Mouse (Mus musculus) gastrocnemius, postnatal 10 days (tissue): ENCODE measurements at regions not wholly inside any gene's neighbourhood (a gene's known extent, or its start where the extent isn't known, plus 50 kb on each side); places are given as distances from the start of the nearest gene placed in this dataset.
"Not testable (repeated sequence)": the region's sequence is repeated elsewhere in the genome, so short reads cannot be mapped to it uniquely, and the experiment has no call there.

Experiments
- DNase-seq: peaks from one replicate; pipeline ENCODE4 v3.0.0; 2021; ENCODE audit warnings: mixed read lengths

DNA sequence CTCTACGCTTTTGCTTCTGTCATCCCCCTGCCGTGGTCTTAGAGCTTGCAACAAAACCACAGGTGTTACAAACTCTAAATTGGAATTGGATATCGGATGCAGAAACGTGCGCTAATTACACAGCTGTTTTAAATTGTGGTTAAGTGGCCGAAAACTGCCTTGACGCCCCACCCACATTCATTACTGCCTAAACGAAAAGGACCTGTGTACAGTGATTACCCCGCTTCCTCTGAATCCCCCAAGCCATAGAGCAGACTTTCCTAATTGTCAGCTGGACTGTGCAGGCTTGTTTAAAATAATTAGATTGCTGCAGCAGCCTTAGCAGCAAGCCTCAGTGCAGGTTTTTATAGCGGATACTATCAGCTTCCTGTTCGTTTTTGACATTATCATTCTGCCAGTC, 94.7 kb downstream of the Cxxc4 start:
- no peak for DNase-seq

DNA sequence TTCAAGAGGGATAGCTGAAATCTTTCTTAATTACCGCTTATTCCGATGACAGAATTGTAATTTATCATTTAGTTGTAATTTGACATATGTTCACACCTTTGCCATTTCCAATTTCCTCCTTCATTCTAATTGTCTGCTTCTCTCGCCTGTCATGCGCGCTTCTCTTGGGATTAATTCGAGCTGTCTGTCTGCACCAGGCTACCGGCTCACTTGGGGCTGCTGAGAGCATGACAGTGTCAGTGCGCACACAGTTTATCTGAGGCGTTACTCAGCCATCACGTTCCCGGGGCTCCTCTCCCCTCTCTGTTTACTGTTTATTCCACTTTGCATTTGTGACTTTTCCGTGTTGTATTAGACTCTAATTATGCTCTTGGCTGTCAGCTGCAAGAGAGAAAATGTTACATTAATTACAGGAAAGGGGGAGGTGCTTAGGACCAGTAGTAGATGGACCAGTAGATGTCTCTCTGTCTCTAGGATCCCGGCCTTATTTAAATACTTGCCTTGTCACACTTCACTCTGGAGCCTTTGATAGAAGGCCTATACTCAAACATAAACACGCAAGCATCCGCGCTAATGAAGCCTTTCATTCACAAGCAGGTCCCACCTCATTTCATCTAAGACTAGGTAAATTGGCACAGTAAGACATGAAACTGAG, 95.3 kb downstream of the Cxxc4 start:
- no peak for DNase-seq

DNA sequence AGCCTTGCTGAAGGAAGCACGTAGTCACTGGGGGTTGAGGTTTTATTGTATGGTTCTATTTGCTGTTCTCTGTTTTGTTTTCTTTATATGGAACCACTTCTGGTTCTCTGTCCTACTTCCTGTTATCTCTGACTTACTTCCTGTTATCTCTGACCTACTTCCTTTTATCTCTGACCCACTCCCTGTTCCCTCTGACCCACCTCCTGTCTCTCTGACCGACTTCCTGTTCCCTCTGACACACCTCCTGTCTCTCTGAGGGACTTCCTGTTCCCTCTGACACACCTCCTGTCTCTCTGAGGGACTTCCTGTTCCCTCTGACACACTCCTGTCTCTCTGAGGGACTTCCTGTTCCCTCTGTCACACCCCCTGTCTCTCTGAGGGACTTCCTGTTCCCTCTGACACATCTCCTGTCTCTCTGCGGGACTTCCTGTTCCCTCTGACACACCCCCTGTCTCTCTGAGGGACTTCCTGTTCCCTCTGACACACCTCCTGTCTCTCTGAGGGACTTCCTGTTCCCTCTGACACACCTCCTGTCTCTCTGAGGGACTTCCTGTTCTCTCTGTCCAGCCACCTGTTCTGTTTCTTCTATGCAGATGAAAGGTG, 102.9 kb downstream of the Cxxc4 start:
- not testable (repeated sequence) for DNase-seq

DNA sequence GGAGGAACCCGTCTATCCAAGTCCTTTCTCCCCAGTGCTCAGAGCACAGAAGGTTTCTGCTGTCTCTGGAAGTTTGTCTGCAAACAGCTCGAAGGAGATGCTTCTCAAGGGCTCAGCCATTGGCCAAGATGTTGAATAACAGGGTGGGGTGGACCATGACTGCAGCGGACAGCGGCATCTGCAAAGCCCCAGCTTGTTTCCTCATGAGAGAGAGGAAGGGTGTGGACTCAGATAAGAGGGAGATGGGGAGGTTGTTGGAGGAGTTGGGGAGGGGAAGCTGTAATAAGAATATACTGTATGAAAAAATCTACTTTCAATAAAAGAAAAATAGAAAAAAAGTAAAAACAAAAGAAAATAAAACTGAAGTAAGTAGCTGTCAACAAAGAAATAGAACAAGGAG, 129.7 kb downstream of the Cxxc4 start:
- no peak for DNase-seq

DNA sequence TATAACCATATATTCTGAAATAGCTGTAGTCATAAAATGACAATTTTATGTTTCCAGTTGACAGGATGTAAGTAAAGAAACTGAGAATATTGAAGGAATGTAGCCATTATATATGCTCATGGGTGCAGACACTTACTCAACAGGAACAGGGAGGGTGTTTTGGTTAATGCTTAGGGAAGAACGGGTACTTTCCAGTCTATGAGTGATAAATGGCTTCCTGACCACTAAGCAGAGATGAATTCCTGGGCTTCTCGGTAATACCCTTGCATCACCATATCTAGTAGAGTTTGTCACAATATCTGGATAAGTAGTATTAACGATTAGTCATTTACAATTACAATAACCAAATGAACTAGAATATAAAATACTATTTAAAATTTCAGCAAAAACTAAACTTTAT, 130.5 kb downstream of the Cxxc4 start:
- DNase-seq, result no peak

DNA sequence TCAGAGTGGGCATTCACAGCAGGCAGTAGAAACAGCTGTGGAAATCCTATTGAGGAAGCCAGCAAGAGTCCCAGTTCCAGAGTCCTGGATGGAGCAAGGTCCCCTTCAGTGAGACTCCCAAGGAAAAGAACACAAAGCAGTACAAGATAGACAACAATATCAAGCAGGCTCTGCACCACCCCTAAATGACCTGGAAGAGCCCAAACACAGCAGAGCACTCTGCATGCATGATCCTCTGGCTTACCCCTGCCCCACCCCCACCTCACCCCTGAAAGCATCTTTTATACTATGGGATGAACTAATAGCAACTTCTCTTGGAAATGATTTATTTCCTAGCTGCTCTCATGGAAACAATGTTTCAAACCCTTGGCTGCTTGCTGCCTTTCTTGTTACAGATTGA, 132.3 kb downstream of the Cxxc4 start:
- no peak for DNase-seq

DNA sequence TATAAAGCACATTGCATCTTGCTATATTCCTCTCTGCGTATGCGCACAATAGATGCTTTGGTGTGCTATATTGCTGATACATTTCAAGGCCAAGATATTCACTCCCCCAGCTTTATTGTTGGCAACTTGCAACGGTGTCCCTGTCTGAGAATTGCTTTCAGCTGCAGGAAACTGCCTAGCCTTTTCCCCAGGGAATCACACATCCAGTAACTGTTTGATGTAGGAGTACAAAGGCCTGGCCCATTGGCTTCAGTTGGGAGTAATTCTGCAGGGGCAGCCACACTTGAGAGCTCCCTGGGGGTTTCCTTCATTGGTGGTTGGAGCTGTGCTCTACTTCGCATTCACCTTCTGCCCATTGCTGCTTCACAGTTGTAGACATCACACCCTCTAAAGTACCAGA, 132.8 kb downstream of the Cxxc4 start:
- DNase-seq, result no peak

DNA sequence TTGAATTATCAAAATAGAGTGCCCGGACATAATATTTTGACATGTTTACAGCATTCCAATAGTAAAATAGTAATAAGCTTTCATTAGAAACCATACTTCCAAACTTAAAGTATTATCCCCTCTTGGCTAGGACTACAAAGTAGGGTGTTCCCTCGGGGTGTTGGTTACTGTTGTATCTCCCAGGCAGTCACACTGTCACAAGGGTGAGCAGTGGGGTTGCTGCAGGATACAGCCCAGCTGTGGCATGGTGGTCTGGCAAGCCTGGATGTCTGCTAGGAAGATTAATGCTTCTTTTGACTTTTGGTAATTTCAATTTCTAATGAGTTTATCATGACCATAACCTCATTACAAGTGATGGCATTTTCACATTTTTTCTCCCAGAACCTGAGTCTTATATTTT, 143.3 kb downstream of the Cxxc4 start:
- no peak for DNase-seq

DNA sequence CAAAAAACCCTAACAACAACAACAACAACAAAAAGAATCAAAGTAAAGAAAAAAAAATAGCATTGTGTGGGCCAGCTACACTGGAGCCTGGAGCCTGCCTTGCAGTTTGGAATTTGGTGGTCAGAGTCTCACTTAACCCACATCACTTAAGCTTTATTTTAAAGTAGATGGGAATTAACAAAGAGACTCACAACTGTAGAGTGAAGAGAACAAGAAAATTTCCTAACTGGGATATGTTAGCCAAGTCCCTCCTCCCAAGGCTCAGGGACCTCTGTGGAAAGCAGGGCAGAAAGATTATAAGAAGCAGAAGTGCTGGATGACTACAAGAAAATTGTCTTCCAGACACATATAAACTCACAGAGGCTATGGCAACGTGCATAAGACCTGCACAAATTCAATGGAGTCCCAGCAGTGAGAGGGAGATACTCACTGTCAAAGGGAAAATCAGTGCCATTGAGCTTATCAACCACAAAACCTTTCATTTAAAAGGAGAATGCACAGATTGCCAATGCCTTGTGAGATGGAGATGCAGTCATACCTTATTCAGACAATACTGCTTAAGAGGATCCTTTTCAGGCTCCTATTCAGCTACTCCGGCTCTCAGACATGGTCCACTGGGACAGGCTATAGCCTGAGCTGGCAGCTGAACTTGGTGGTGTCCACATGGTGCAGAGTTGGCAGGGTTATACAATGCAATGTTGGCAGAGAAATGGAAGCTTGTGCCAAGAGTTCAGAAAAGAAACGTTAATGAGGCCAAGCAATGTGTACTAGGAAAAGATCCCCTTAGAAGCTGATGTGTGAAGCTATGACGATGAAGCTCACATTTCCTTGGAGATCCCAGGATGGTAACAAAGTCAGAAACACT, 154.4 kb downstream of the Cxxc4 start:
- no peak for DNase-seq

DNA sequence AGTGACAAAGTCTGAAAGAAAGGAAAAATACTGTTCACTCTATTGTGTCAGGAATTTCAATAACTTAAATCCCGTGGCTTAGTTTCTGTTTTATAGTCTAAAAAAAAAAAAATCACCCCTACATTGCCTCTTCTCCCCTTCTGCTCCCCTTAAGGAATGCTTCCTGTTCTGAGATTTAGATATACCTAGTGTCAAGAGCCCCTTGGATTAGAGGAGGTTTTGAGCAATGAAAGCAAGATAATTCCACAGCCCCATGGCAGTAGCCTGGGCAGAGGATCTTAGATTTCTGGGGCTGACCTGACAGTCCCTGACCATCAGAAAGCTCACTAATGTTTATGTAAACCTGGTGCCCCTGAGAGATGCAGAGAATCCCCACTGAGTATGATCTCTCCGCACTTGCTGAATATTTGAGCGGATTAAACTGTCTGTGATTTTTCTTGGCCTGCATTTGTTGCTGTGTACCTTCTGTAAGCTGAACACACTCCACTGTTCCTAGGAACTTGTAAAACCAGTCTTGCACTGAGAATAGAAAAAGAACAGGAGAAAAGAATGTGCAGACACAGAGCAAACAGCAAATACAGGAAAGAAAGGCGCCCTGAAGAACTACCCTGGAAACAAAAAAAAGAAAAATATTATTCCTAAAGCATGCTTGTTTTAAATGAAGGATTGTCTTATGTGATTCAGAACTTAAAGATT, 164.3 kb downstream of the Cxxc4 start:
- DNase-seq, result no peak

DNA sequence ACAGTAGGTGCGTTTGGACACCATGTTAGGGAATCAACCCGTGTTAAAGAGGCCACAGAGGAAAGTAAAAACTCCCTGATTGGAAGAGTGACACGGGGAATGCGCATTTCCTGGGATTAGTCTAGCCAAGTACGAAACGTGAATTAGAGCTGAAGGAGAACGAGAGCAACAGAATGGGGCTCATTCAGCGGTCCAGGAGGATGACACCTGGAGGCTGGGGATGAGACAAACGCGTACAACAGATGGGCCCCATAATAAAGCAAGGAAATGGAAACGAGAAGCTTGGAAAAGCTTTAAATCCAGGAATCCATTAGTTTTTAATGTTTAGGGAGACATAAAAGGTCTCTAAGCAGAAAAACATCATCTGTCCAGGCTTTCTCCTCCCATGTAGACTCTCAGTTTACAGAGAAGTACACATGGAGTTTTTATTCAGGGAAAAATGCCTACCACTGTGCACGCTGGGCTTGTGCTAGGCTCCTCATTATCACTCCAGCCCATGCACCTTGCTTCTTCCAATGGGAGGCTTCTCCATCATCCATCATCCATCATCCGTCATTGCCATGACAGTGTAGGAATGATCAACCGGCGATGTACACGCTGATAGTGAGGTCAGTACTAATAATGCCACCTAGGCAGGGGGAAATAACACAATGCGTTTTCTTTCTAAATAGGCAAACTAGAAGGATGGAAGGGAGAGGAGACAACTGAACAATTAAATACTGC, 179.5 kb downstream of the Cxxc4 start:
- no peak for DNase-seq

DNA sequence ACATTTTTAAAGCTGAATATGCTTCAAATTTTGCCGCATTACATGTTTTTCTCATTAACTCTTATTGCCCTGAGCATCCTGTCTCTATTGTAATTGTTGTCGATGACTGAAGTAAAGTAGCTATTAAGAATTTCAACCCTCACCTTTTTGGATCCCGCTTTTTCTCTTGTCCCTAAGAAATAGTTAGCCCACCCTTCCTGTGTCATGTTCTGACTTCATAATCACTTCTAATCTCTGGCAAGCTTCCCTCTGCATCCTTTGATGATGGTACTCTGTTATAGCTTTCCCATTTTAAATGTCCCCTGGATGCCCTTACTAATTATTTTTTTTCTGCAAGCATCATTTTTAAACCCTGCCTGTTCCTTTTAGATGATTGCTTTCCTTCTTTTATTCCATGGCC, 191.3 kb downstream of the Cxxc4 start:
- DNase-seq, result no peak

DNA sequence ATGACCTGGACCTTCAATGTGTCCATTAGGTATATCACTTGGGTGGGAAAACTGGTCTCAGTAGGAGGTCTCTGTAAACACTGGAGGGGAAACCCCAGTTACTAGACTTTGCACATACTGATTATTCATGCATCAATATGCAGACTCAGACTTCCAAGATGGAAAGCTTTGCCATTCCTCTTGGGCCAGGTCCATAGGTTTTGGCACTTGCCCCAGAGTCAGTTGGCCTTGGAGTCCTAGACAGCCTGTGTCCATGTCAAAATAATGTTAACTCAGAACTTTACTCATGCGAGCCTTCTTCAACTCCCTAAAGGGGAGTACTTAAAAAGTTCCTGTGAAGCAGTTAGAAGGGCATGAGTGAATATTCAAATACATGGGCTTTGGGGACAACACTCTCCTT, 230.3 kb downstream of the Cxxc4 start:
- no peak for DNase-seq

DNA sequence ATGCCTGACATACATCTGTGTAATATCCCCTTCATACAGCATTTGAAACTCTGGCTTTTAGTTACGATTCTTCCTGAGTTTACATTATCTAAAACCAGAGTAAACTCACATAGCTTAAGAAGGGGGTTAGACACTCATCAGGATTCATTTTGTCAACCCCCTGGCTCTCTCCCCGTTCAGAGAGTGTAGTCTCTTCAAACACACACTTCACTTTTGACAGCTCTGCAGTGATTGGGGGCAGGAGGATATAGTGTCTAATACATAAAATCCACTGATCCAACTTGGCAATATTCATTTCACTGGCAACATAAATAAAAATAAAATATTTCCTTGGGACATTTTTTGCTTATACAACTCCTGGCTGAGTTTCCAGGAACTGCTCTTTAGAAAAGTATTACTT, 251.0 kb downstream of the Cxxc4 start:
- DNase-seq, result no peak

DNA sequence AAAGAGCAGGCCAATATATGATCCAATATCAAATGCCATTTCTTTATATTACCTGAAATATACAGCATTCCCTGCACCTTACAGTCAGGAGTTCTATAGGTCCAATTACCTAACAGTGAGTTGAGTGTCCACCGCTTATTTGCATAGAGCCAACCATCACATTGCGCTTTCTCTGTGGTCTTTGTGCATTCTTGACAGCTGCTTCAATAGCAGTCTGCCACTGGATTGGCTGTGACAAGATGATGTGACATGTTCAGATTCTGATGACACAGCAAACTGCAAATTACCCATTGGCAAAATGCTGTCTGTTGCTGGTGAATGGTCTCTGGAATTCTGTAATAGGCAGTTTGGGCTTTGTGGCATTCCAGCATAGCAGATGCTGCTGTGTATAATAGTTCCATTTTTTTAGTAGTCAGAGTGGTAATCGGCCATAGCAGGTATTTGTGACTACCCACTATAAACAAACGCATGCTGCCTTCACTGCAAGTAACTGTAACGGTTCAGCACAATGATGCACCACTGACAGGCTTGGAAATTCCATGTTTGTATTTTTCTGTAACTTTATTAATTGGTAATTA, 253.8 kb downstream of the Cxxc4 start:
- DNase-seq, result no peak

DNA sequence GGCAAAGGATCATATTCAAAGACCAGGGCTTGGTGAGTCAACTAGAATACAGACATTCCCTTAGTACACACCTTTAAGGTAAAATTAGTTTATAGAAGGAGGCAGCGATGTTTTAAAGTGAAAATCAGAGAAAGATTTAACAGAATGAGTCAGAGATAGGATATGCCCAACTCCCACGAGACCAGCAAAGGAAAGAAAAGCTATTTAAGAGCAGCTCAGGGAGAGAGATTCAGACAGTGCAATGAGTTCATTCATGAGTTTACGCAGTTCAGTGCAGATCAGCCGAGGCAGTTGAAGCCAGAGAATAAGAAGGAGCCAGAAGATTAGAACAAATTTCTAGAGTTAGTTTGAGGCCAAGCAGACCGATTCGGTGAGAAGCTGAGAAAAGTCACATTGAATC, 273.4 kb downstream of the Cxxc4 start:
- DNase-seq, result no peak

DNA sequence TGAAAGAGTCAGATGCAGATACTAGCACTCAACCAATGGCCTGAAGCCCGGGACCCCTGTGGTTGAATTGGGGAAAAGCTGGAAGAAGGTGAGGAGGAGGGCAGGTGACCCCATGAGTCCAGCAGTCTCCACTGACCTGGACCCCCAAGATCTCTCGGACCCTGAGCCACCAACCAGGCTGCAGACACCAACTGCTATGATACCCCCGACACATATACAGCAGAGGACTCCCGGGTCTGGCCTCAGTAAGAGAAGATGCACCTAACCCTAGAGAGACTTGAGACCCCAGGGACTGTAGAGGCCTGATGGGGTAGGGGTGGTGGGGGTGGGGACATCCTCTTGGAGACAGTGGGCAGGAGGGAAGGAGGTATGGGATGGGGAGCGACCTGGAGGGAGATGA, 289.5 kb downstream of the Cxxc4 start:
- no peak for DNase-seq

DNA sequence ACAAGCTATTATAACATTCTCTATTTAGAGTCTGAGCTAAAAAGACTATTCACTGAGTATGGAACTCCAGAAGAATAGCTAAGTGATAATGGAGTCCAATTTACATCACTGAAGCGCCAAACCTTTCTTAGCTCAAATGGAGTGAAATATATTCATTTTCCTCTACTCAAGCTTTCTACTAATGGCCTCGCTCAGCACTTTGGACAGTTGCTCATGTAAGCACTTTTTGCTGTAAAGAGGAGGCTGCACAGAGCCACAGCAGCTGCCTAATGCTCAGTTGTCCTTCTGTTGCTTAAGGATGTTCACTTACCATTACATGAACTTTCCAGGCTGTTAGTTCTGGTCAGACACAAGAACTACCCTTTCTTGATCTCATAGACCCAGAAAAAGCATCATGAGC, 268.7 kb upstream of the Tacr3 start:
- no peak for DNase-seq

DNA sequence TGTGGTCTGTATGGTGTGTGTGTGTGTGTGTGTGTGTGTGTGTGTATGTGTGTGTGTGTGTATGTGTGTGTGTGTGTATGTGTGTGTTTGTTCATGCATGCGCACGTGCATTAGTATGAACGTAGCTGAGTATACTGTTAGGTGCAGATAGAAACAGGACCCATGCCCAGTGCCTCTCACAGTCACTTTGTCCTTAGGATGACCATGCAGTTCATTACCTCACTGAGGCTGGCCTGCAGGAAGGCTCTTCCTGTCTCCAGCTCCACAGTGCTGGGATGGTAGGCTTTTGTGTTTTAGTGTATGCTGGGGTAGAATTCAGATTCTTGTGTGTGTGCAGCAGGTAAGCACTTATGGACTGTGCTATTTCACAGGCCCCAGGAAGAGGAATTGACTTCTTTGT, 250.0 kb upstream of the Tacr3 start:
- DNase-seq, result no peak

DNA sequence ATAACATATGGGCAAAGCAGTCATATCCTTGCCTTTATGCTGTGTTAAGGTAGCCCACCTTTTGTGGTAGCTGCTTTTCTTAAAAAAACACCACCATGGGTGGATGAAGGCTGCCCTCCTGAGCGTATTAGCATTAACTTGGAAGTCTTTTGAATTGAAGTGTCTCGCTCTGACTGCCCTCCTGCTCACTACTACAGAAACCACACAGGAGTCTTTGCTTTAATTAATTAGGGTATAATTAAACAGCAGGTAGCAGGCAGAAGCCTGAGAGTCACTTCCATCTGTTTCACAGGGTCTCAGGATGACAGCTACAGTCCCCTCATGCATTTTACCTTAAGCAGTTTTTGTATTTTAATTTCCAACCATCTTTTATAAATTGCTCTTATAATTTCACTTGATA, 240.2 kb upstream of the Tacr3 start:
- DNase-seq, result no peak

DNA sequence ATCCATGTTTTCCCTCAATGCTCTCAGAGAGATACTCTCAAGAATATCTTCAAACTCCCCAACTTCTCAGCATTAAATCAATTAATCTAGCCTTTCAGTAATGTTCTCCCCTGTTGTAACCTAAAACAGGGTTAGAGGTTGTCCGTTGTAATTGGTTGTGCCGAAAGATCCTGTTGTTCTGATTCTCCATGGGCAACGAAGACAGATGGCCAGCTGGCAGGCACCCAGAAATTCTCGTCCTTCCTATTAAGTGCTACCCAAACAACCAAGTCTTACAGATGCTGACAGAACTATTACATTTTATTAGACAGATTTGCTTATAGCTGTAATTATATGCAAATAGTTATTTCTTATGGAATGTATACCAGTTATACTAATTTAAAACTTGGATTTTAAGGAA, 225.9 kb upstream of the Tacr3 start:
- no peak for DNase-seq

DNA sequence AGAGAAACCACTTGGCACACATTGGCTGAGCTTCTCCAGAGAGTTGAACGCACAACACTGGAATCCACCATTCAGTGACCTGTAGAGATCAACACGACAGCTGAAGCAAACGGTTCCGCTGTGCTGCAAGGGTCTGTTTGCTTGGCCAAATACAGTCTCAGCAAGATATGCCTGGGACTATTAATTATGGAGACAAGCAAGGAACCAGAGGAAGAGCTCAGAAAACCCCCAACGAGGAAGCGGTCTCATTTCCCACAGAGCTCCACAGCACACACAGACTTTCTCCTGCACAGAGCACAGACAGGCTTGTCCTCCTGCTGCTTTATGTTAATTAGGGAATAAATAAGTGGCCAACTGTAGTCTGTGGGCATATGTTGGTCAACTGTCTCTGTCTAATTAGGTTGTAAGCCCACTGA, 223.4 kb upstream of the Tacr3 start:
- DNase-seq, result no peak
